Mouse (Mus musculus): ENCODE results near the gene Mphosph10.

The Mphosph10 gene

DNA sequence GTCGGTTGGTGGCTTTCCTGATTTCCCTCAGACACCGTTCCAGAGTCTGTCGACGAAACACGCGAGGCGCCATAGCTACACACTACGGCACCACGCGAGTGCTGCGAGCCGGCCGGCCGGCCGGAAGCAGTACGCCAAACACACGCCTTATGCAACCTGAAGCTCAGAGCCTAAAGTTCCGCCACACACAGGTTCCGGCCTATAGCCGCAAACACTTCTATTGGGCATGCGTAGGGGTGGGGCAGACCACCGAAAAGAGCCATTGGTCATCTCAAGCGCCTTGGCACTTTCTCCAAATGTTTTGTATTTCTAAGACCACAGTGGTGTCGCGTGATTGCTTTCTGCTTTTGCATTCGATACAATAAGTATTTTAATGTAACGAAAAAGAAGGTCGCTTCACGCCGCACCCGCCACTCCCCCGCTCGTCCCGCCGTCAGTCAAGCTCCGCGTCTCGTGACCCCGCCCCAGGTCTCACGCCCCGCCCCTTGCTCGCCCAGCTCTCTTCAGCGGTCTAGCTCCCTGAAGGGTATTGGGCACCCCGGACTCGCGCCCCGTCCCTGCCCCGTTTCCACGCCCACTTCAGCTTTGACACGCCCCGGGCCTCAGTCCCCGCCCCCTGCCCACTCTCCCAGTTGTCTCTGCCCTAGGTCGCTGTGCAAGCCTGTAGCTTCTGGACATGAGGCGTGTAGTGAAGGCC is at the start of gene Mphosph10, which contains the start of gene Mcee:
Mphosph10 (minus strand) TSS at position 147 of the 697 bp plus-strand sequence.
Mcee (plus strand) TSS at position 486 of the 697 bp plus-strand sequence.
- DNase-seq = peak; percentile 100

DNA sequence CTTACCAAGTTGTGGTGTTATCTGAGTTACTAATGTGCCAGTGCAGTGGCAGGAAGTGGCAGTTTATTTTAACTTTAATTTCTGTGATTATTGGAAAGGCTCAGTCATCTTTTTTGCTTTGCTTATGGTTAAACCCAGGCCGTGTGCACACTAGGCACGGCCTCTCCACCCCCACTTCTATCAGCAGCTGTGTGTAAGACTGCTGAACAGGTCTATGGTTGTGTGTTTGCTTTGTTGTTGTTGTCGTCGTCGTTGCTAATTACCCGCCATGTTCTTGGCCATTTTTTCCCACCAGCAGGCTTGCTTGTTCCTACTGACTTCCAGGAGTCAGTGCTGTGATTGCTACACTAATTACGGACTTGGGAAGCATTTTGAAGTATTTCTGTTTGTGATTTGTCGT is 48.5 kb upstream of the Mphosph10 start:
- DNase-seq = no peak

DNA sequence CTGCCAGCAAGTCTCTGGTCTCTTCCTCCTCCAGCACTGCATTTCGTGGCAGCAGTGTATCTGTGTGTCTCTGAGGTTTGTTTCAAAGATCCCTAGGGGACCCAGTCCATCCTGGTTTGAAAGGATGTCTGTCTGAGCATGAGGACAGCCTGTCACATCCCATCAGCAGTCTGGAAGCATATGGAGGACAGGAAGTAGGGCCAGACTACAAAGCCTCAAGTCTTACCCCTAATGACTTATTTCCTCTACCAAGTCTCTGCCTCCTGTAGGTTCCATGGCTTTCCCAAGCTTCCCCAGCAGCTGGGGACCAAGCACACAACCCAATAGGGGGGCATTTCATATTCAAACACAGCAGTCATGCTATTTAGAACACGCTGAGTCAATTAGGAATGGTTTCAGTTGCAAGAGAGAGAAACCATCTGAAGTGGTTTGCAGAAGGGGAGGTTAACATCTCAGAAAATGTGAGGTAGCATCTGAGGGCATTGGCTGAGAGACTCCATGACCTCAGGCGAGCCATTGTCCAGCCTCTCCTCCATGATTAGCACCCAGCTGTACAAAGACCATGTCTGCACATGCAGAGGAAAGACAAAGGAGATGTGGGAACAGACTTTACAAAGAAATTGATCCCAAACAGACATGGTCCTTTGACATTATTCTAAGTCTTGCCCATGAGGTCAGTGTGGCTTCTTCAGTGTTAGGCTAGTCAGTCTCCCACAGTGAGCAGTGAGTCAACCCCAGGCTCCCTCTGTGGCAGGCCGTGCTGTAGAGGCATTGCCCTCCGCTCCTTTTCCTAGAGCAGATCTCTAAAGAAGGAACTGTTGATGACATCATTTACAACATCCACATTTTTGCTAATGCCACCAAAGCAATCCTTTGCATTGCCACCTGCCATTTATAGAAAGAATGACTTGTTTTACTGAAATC is 47.8 kb upstream of the Mphosph10 start:
- DNase-seq = no peak

GRCm38 (mm10) chr7:64424861-64425260 is 32.8 kb upstream of the Mphosph10 start:
- DNase-seq = no peak

- DNase-seq = no peak
These were observed 11.9 kb upstream of the Mphosph10 start for GRCm38 (mm10) chr7:64403989-64404388.

- DNase-seq = no peak
These were observed 10.4 kb upstream of the Mphosph10 start for GRCm38 (mm10) chr7:64402452-64402851.

DNA sequence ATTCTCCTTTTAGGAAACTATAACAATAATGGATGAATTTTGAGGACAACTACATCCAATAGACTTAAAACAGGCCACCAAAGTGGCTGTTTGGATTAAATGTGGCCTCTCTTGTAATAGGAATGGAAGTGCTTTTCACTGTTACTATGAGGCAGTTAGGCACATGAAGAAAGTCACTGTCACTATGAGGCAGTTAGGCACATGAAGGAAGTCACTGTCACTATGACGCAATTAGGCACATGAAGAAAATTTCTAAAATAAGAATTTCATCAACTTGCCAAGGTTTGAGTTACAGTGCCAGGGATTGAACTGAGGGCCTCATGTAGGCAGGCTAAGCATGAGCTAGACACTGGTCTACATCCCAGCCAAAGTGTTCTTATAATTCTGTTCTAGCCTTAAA is 8.7 kb upstream of the Mphosph10 start:
- no peak for DNase-seq

DNA sequence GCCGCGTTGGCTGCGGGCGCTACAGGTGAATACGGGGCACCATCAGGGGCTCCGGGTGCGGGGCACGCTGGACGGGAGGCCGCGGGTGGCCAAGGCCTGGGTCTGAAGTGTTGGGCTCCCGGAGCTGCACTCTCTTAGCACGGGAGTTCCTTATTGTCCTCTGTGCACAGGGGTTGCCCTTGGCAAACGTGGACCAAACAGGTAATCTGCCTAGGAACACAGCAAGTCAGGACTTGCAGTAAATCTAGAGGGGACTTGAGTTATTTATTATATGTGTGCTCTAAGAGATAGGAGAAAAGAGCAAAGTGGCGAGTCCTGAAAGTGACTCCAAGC is 717 bp upstream of the Mphosph10 start:
- no peak for DNase-seq

DNA sequence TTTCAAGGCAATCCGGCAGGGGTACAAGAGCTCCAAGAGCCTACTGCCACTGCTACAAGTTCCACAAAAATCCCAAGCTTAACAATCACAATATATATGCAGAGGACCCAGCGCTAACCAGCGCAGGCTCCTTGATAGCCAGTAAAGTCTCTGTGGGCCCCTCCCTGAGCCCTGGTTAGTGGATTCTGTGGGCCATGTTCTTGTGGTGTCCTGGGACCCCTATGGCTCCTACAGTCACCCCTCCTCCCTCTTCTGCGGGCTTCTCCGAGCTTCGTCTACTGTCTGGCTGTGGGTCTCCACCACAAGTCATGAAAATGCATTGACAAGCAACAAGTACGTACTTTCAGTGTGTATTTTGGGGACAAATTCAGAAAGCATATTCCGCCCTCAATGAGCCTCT is 589 bp downstream of the Mphosph10 start:
- DNase-seq = no peak

GRCm38 (mm10) chr7:64373830-64374562 is 18.1 kb downstream of the Mphosph10 start, which contains the start of gene Fan1:
Gene Fan1 (minus strand): TSS chr7:64374095.
- peak; percentile 92 for DNase-seq

GRCm38 (mm10) chr7:64373147-64373829 is 18.8 kb downstream of the Mphosph10 start:
- no peak for DNase-seq

DNA sequence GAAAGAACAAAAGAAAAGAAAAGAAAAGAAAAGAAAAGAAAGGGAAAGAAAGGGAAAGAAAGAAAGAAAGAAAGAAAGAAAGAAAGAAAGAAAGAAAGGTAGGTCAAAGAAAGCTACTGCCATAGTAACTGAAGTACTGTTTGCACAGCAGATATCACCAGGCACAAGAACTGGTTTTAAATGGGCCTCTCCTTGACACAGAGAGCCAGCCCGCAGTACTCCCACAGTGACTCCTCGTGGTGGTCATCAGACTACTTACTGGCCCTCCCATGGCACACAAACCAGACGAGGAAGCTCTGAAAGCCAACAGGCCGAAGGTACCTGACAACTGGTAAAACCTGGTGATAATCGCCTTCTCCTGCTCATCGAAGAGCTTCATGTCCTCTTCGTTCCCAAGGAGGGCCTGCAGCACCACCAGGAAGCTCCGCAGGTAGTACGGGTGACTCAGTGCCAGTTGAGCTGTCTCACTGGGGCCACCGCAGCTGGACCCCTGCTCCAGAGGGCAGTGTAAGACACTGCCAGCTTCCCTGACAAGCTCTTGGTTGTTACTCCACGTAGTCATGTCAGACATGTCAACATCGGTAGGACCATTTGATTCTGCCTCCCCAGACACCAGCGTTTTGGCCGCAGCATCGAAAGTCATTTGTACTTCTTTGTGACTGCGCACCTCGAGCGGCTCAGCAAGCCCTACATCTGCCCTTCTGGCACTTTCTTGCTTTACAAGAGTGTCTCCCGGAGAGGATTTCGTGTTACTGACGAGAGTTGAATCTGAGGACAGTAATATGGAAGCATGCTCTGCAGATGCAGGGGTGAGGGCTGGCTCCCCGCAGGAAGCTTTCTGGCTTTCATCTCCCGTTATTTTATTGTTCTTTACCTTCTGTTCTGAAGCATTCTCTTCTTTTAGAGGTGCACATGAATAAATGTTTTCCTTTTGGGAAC is 19.9 kb downstream of the Mphosph10 start:
- no peak for DNase-seq

- no peak for DNase-seq
These were observed 22.2 kb downstream of the Mphosph10 start for GRCm38 (mm10) chr7:64369841-64370240.

DNA sequence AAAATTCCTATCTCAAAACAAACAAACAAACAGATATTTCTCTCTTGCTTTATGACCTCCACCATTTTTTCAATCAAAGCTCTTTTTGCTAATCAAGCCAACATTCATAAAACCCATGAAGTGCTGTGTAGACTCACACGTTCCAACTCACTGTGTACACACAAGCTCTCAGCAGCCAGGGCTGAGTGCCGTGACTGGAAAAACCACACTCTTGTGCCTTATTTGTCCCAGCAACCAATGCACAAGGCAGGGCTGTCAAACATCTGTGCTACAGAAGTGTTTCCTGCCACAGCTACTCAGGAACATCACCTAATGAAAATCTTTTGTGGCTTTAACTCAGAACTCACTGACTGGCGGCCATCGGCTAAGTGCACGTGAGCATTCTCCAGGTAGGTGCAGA is 26.2 kb downstream of the Mphosph10 start:
- DNase-seq = no peak

GRCm38 (mm10) chr7:64360586-64360945 is 31.5 kb downstream of the Mphosph10 start:
- DNase-seq = no peak

DNA sequence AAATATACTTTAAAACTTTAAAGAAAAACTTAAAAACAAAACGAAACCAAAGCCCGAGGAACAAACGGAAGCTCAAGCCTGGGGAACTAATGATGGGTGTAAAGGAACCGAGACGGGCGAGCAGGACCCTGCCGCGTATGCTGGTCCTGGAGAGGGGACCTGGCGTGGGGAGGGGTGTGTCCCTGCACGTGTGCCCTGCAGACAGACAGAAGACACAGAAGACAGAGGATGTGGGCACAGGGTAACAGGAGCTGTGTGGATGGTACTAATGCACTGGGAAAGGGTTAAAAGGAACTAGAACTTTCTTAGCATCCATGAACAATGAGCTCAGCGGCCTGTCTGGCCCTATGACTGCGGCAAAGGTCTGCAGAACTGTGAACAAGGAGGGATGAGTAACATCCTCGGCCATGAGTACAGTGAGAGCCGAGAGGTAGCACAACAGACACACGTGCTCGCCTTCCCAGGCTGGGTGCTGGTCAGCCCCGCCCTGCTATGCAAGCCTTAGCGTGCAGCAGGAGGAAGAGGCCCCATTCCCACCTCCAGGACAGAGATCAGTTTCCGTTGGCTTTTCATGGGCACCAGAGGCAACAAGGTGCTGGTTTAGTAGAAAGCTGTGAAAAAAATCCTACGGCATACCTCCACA is 32.0 kb downstream of the Mphosph10 start:
- DNase-seq = no peak

GRCm38 (mm10) chr7:64358666-64359065 is 33.4 kb downstream of the Mphosph10 start:
- no peak for DNase-seq

DNA sequence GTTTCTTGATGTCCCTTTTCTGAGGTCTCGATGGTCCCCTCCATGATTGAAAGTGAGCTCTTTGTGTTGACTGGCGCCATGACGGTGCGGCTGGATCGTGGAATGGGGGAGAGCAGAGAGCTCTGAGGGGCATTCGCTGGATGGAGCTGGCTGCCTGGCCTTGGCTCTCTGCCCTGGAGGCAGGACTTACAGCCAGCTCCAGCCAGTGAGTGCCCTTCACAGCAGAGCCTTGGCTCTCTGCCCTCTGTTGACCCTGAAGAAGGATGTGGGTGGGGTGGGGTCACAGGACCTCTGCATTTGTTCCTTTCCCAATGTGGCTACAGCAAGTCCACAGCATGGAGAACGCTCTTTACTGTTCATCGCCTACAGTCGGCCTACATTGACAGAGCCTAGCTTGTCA is 34.7 kb downstream of the Mphosph10 start:
- DNase-seq = peak; percentile 86

- DNase-seq = no peak
These were observed 35.4 kb downstream of the Mphosph10 start for GRCm38 (mm10) chr7:64356661-64357060.

DNA sequence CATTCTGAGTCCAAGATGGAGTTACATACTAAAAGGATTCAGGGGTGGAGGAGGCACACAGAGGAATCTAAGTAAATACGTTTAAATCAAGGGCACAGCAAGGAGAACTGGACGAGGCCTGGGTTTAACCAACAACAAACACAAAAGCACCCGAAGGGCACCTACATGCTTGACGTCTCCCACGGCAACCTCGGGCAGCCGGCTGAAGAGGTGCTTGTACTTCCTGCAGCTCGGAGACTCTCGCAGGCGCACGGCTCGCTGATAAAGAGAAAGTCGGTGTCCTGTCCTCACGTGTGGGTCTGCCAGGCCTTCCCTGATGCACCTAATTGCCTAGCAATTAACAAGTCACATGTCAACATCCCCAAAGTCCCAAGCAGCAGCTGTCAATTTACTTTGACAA is 37.9 kb downstream of the Mphosph10 start:
- no peak for DNase-seq

GRCm38 (mm10) chr7:64351087-64351486 is 41.0 kb downstream of the Mphosph10 start:
- DNase-seq = no peak

Measured in lung, postnatal 10 days (tissue).